In genomic region chr1:135562982-135563650, GRCm38 (mm10) we compare ENCODE assay signal across 12 mouse cellular contexts. TPM values are rescaled to one million over a fixed set of nuclear protein-coding genes. Genes with fewer than 3 reads are reported as not detected.
DNase-seq lines count a peak whose midpoint lies in the region; ATAC-seq and TF ChIP-seq lines count a peak whose summit lies in the region.
"Had no signal": no experiment of that assay in that cellular context is flagged by ENCODE, and none has a peak within 500 bp of the region (broad histone marks: within the 10 kb centered on the region; RNA-seq: fewer than 3 reads in every experiment).

No protein-coding gene starts in this region.

- no peak overlapping the region for H3K4me3 ChIP-seq in heart, embryonic 13.5 days
- no peak overlapping the region for H3K4me3 ChIP-seq in lung, embryonic 16.5 days (ENCODE audit: low read length)
- no peak overlapping the region for H3K4me3 ChIP-seq in hindbrain, postnatal 0 days (ENCODE audit: low read length)
- H3K4me3 ChIP-seq in limb, embryonic 11.5 days (ENCODE audit: low read depth, low read length): no peak overlapping the region
- H3K4me3 ChIP-seq in cerebellum, adult 2 months (replicated peaks; ENCODE audit: insufficient read depth, low read depth, low read length): no peak overlapping the region
- H3K4me3 ChIP-seq: liver, embryonic 13.5 days had no signal

- peak overlapping the region; percentile 40; the same call in 1 of the 2 replicates for H3K27ac ChIP-seq in heart, embryonic 13.5 days (replicated peaks)
- peak overlapping the region; percentile 38 for H3K27ac ChIP-seq in lung, embryonic 16.5 days (ENCODE audit: low read length)
- H3K27ac ChIP-seq in hindbrain, postnatal 0 days: peak overlapping the region; percentile 50
- 0 out of 2 replicates have a peak overlapping the region, but pooled peaks have one; percentile 21 for H3K27ac ChIP-seq in limb, embryonic 11.5 days (replicated peaks; ENCODE audit: low read depth, low read length)
- no peak overlapping the region for H3K27ac ChIP-seq in cerebellum, adult 2 months (ENCODE audit: insufficient read depth, low read length)
- H3K27ac ChIP-seq: liver, embryonic 13.5 days had no signal

- no peak overlapping the region for H3K4me2 ChIP-seq in heart, embryonic 13.5 days
- no peak overlapping the region for H3K4me2 ChIP-seq in lung, embryonic 16.5 days (ENCODE audit: low read depth, low read length)
- H3K4me2 ChIP-seq in hindbrain, postnatal 0 days (ENCODE audit: low read depth, low read length): no peak overlapping the region
- H3K4me2 ChIP-seq in limb, embryonic 11.5 days (ENCODE audit: low read depth, severe bottlenecking): no peak overlapping the region
- H3K4me2 ChIP-seq: liver, embryonic 13.5 days had no signal

- WGBS in heart, embryonic 13.5 days: 63% methylated on average over 8 of the region's 8 CpGs
- 45% methylated on average over 8 of the region's 8 CpGs for WGBS in lung, embryonic 16.5 days
- 51% methylated on average over 8 of the region's 8 CpGs for WGBS in hindbrain, postnatal 0 days
- 54% methylated on average over 8 of the region's 8 CpGs for WGBS in limb, embryonic 11.5 days
- WGBS in cerebellum, adult 2 months: 79% methylated on average over 8 of the region's 8 CpGs

- H3K9ac ChIP-seq in heart, embryonic 13.5 days: no peak overlapping the region
- no peak overlapping the region for H3K9ac ChIP-seq in lung, embryonic 16.5 days (ENCODE audit: low read length)
- H3K9ac ChIP-seq in hindbrain, postnatal 0 days (replicated peaks; ENCODE audit: low read length): no peak overlapping the region
- 0 out of 2 replicates have a peak overlapping the region, but pooled peaks have one; percentile 47 for H3K9ac ChIP-seq in limb, embryonic 11.5 days (ENCODE audit: low read length)
- H3K9ac ChIP-seq: liver, embryonic 13.5 days had no signal

- no peak for TF ChIP-seq CTCF in hindbrain, postnatal 0 days (IDR thresholded peaks at IDR 0.05; ENCODE audit: low read depth)
- TF ChIP-seq CTCF in cerebellum, adult 2 months (IDR thresholded peaks at IDR 0.05; ENCODE audit: borderline replicate concordance, insufficient read depth, low read depth, low read length): no peak

- no peaks in the 10 kb centered on the region for H3K9me3 ChIP-seq in heart, embryonic 13.5 days
- H3K9me3 ChIP-seq in lung, embryonic 16.5 days (ENCODE audit: control insufficient read depth, low read length): no peaks in the 10 kb centered on the region
- no peaks in the 10 kb centered on the region for H3K9me3 ChIP-seq in hindbrain, postnatal 0 days (ENCODE audit: low read length)
- H3K9me3 ChIP-seq in limb, embryonic 11.5 days (ENCODE audit: control insufficient read depth, low read length): no peaks in the 10 kb centered on the region
- H3K9me3 ChIP-seq: liver, embryonic 13.5 days had no signal

- H3K36me3 ChIP-seq in heart, embryonic 13.5 days: peaks cover 13% of the 10 kb centered on the region; the same call in 1 of the 2 replicates
- H3K36me3 ChIP-seq in lung, embryonic 16.5 days (ENCODE audit: control insufficient read depth, insufficient read depth, low read length): no peaks in the 10 kb centered on the region
- no peaks in the 10 kb centered on the region for H3K36me3 ChIP-seq in hindbrain, postnatal 0 days (ENCODE audit: insufficient read depth, low read length)
- no peaks in the 10 kb centered on the region for H3K36me3 ChIP-seq in limb, embryonic 11.5 days (ENCODE audit: control insufficient read depth, insufficient read depth, low read length)
- H3K36me3 ChIP-seq: liver, embryonic 13.5 days had no signal

- H3K4me1 ChIP-seq in heart, embryonic 13.5 days: peaks cover 69% of the 10 kb centered on the region
- peaks cover 45% of the 10 kb centered on the region for H3K4me1 ChIP-seq in lung, embryonic 16.5 days (replicated peaks; ENCODE audit: control insufficient read depth, insufficient read depth, low read length)
- peaks cover 29% of the 10 kb centered on the region for H3K4me1 ChIP-seq in hindbrain, postnatal 0 days (ENCODE audit: insufficient read depth, low read length)
- peaks cover 45% of the 10 kb centered on the region for H3K4me1 ChIP-seq in limb, embryonic 11.5 days (ENCODE audit: control insufficient read depth, insufficient read depth, low read length)
- peaks cover 4% of the 10 kb centered on the region; the same call in 1 of the 2 replicates for H3K4me1 ChIP-seq in cerebellum, adult 2 months (ENCODE audit: control insufficient read depth, insufficient read depth, low read length)
- H3K4me1 ChIP-seq: liver, embryonic 13.5 days had no signal

- ATAC-seq in heart, embryonic 13.5 days (ENCODE audit: extremely low read depth, insufficient number of reproducible peaks, low FRiP score, low TSS enrichment): no peak
- peak; percentile 44 for ATAC-seq in lung, embryonic 16.5 days (ENCODE audit: low read depth)
- no peak for ATAC-seq in hindbrain, postnatal 0 days
- ATAC-seq in limb, embryonic 11.5 days (ENCODE audit: insufficient number of reproducible peaks, low FRiP score, low TSS enrichment, low read depth): no peak
- ATAC-seq: activated CD4-positive, CD25-positive, alpha-beta regulatory T cell, adult 4 months had no signal

- TF ChIP-seq POLR2A in cerebellum, adult 2 months (IDR thresholded peaks at IDR 0.05; ENCODE audit: borderline replicate concordance, insufficient read depth, low read length): no peak

- H3K27me3 ChIP-seq in heart, embryonic 13.5 days (replicated peaks): no peaks in the 10 kb centered on the region
- no peaks in the 10 kb centered on the region for H3K27me3 ChIP-seq in lung, embryonic 16.5 days (ENCODE audit: control insufficient read depth, insufficient read depth, low read depth, low read length)
- no peaks in the 10 kb centered on the region for H3K27me3 ChIP-seq in hindbrain, postnatal 0 days (ENCODE audit: insufficient read depth, low read length)
- no peaks in the 10 kb centered on the region for H3K27me3 ChIP-seq in limb, embryonic 11.5 days (ENCODE audit: control insufficient read depth, insufficient read depth, low read length)
- H3K27me3 ChIP-seq in cerebellum, adult 2 months (ENCODE audit: control insufficient read depth, insufficient read depth, low read length): no peaks in the 10 kb centered on the region
- H3K27me3 ChIP-seq: liver, embryonic 13.5 days had no signal

- no peak for DNase-seq in heart, postnatal 4 days
- DNase-seq in lung, postnatal 36 days: no peak
- no peak for DNase-seq in hindbrain, postnatal 0 days (ENCODE audit: low spot score)
- no peak for DNase-seq in limb, embryonic 11.5 days (ENCODE audit: low spot score)
- no peak for DNase-seq in cerebellum, adult 2 months
- DNase-seq in gastrocnemius, adult 8-10 months (ENCODE audit: low spot score in 2 of 2): no peak
- DNase-seq: cerebellum, adult 18-20 months; gastrocnemius, postnatal 36 days; liver, embryonic 13.5 days had no signal

RNA-seq across cellular contexts. Expression of gene Nav1, which starts 44.0 kb away (rescaled TPM):
- 24.6 and 25.6 TPM in 2 replicates for polyA plus RNA-seq in heart, embryonic 13.5 days (2015; fragmentation: Nextera tagmentation; extraction: Ambion mirVana)
- total RNA-seq in heart, postnatal 4 days (2021): 10 to 100 TPM; 53.9 to 54.8 TPM
- 10.8 and 11.5 TPM in 2 replicates for polyA plus RNA-seq in lung, embryonic 16.5 days (2015; fragmentation: Nextera tagmentation; extraction: Ambion mirVana)
- total RNA-seq in hindbrain, postnatal 0 days (2014; rRNA removed): 90.0 and 106 TPM in 2 replicates
- 38.6 and 39.9 TPM in 2 replicates for polyA plus RNA-seq in hindbrain, postnatal 0 days (2015; fragmentation: Nextera tagmentation; extraction: Ambion mirVana)
- 16.4 and 16.7 TPM in 2 replicates for polyA plus RNA-seq in limb, embryonic 11.5 days (2014; fragmentation: Nextera tagmentation; extraction: Ambion mirVana)
- 24.7 and 26.8 TPM in 2 replicates for polyA plus RNA-seq in cerebellum, adult 2 months (2012; rRNA removed)
- 1 to 10 TPM; 4.3 to 8.4 (median 6.8) TPM for total RNA-seq in gastrocnemius, adult 8-10 months (2022)
